Mouse (Mus musculus) intestine, embryonic 14.5 days (tissue): ENCODE results near the gene Map4k4. TPM values are rescaled to one million over a fixed set of nuclear protein-coding genes. Genes with fewer than 3 reads are reported as not detected.
A peak's percentile ranks its signal among the peaks of the same experiment; 100 is the strongest.

Experiments used
- ATAC-seq: fragments of 200-750 bp; cut with Nextera tagmentation; replicated peaks from 2 replicates; pipeline ENCODE4 v1.8.0; 2017; ENCODE audit warnings: low read depth, moderate number of reproducible peaks, moderate TSS enrichment, moderate library complexity; ENCODE audit not compliant: low FRiP score, low TSS enrichment
- DNase-seq: peaks from one replicate; pipeline ENCODE4 v3.0.0-alpha.2; 2018; ENCODE audit warnings: low spot score
- H3K27ac ChIP-seq: fragments of 300-500 bp; sonication (generic); 2 replicates; pipeline ENCODE4 v1.5.1; 2014; ENCODE audit warnings: low read depth, mild to moderate bottlenecking, control low read depth
- H3K27me3 ChIP-seq: fragments of 300-500 bp; sonication (generic); replicated peaks from 2 replicates; pipeline ENCODE4 v1.6.1; 2014; ENCODE audit warnings: low read length, control low read depth; ENCODE audit not compliant: control insufficient read depth, insufficient read depth
- H3K36me3 ChIP-seq: fragments of 300-500 bp; sonication (generic); 2 replicates; pipeline ENCODE4 v1.6.1; 2014; ENCODE audit warnings: low read length, control low read depth; ENCODE audit not compliant: control insufficient read depth, insufficient read depth
- H3K4me1 ChIP-seq: fragments of 300-500 bp; sonication (generic); replicated peaks from 2 replicates; pipeline ENCODE4 v1.6.1; 2014; ENCODE audit warnings: low read length, control low read depth, mixed read lengths; ENCODE audit not compliant: control insufficient read depth, insufficient read depth
- H3K4me2 ChIP-seq: fragments of 300-500 bp; sonication (generic); 2 replicates; pipeline ENCODE4 v1.6.1; 2014; ENCODE audit warnings: low read length
- H3K4me3 ChIP-seq: fragments of 300-500 bp; sonication (generic); 2 replicates; pipeline ENCODE4 v1.5.1; 2014; ENCODE audit warnings: low read depth, low read length, control low read depth, mixed read lengths
- H3K9ac ChIP-seq: fragments of 300-500 bp; sonication (generic); 2 replicates; pipeline ENCODE4 v1.6.1; 2014; ENCODE audit warnings: mild to moderate bottlenecking, low read length
- H3K9me3 ChIP-seq: fragments of 300-500 bp; sonication (generic); 2 replicates; pipeline ENCODE4 v1.6.1; 2016; ENCODE audit warnings: low read length, control low read depth; ENCODE audit not compliant: control insufficient read depth
- WGBS: fragments of 180-500 bp; shearing (Covaris S2); extraction: QIAGEN DNeasy Blood & Tissue Kit; methylation state at CpG from one replicate; pipeline ENCODE4 v1.1.7; 2014; 5-methylcytosine and 5-hydroxymethylcytosine counted together
- polyA plus RNA-seq: library from polyadenylated mRNA; unstranded; fragments of >200 nt; fragmentation: Nextera tagmentation; extraction: Ambion mirVana; gene quantifications from 2 replicates; pipeline ENCODE4 v1.2.1, GENCODE M21; 2014

The Map4k4 gene
- polyA plus RNA-seq, 1 experiment from 2014 or later, result 35.4 TPM

DNA sequence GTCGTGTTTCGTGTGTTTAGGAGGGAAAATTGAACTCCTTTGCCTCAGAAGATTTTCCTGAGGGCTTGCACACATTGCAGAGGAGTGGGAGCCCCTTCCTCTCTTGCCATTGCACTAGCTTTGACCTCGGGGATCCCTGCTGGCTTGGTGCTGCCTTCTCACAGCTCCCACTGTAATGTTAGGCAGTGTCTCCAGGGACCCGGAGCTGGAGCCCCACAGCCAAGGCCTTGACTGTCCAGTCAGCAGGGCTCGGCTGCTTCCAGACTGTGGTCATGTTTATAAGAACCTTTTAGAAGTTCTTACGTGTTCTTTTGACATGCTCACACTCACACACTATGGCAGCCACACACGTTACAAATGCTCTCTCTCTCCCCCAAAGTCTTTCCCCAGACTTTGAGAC lies 93.2 kb downstream of the Map4k4 start:
- no peak overlapping the region for H3K27ac ChIP-seq
- H3K9me3 ChIP-seq, result no peaks in the 10 kb centered on the region
- H3K4me2 ChIP-seq, result no peak overlapping the region
- no peak for DNase-seq
- WGBS, result 79% methylated on average over 7 of the region's 7 CpGs
- ATAC-seq, result no peak
- peaks cover 93% of the 10 kb centered on the region for H3K36me3 ChIP-seq
- no peaks in the 10 kb centered on the region for H3K4me1 ChIP-seq
- H3K27me3 ChIP-seq, result no peaks in the 10 kb centered on the region
- H3K4me3 ChIP-seq, result no peak overlapping the region
- H3K9ac ChIP-seq, result no peak overlapping the region

DNA sequence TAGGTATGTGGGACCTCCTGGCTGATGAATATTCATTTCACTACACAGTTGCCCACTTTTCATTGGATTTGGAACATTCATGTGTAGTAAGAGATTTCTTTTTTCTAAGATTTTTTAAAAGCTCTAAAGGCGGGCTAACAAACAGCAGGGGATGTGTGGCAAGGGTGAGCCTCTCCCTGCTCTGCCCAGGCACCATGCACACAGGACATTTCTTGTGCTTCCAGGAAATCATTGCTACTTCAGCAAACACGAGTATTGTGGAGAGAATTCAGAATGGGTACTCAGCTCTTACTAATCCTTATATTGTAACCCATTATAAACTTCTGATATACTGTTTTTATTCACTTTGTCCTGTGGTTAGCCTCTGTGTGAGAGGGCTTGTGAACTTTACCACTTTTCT lies 94.9 kb downstream of the Map4k4 start:
- H3K4me1 ChIP-seq, result no peaks in the 10 kb centered on the region
- DNase-seq, result no peak
- H3K4me3 ChIP-seq, result no peak overlapping the region
- H3K27ac ChIP-seq, result no peak overlapping the region
- peaks cover 91% of the 10 kb centered on the region for H3K36me3 ChIP-seq
- 94% methylated on average over 2 of the region's 2 CpGs for WGBS
- H3K27me3 ChIP-seq, result no peaks in the 10 kb centered on the region
- no peak for ATAC-seq
- no peak overlapping the region for H3K4me2 ChIP-seq
- no peaks in the 10 kb centered on the region for H3K9me3 ChIP-seq
- no peak overlapping the region for H3K9ac ChIP-seq

DNA sequence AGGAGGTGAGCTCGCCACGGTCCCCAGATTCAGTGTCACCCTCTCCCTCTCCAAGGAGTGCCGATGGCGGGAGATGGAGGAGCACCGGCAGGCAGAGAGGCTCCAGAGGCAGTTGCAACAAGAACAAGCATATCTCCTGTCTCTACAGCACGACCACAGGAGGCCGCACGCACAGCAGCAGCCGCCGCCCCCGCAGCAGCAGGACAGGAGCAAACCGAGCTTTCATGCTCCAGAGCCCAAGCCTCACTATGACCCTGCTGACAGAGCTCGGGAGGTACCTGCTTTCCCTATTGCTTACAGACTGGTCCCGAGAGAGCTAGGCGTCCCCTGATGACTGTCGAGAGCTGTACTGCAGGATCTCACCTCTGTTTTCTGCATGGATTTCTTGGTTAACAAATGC lies 99.8 kb downstream of the Map4k4 start:
- H3K27ac ChIP-seq, result no peak overlapping the region
- no peaks in the 10 kb centered on the region for H3K27me3 ChIP-seq
- ATAC-seq (no peak), DNase-seq (no peak)
- H3K4me2 ChIP-seq, result no peak overlapping the region
- H3K9me3 ChIP-seq, result no peaks in the 10 kb centered on the region
- H3K4me3 ChIP-seq, result no peak overlapping the region
- 80% methylated on average over 16 of the region's 16 CpGs for WGBS
- no peak overlapping the region for H3K9ac ChIP-seq
- H3K36me3 ChIP-seq, result peaks cover 96% of the 10 kb centered on the region
- no peaks in the 10 kb centered on the region for H3K4me1 ChIP-seq

DNA sequence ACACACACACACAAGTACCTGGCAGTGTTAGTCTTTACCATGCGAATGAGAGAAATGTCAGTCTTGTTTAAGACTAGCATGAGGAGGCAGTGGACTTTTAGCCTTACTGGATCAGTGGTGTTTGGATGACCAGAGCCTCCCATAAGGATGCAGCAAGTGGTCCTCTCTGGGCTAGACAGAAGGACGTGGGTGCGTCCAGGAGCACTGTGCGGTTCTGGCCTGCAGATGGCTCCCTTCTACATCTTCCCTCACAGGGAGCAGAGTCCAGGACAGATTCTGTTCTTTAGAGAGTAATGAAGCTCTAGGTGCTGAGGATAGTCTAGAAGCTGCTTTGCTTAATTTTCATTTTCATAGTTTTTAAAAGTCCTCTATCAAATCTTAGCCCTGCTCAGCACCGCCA lies 100.2 kb downstream of the Map4k4 start:
- no peak for ATAC-seq
- Histone ChIP-seq H3K4me3 (no peak overlapping the region), H3K36me3 (peaks cover 96% of the 10 kb centered on the region), H3K27me3 (no peaks in the 10 kb centered on the region), H3K4me2 (no peak overlapping the region), H3K27ac (no peak overlapping the region), H3K4me1 (no peaks in the 10 kb centered on the region), H3K9me3 (no peaks in the 10 kb centered on the region), H3K9ac (no peak overlapping the region)
- WGBS, result 62% methylated on average over 5 of the region's 5 CpGs
- DNase-seq, result no peak

DNA sequence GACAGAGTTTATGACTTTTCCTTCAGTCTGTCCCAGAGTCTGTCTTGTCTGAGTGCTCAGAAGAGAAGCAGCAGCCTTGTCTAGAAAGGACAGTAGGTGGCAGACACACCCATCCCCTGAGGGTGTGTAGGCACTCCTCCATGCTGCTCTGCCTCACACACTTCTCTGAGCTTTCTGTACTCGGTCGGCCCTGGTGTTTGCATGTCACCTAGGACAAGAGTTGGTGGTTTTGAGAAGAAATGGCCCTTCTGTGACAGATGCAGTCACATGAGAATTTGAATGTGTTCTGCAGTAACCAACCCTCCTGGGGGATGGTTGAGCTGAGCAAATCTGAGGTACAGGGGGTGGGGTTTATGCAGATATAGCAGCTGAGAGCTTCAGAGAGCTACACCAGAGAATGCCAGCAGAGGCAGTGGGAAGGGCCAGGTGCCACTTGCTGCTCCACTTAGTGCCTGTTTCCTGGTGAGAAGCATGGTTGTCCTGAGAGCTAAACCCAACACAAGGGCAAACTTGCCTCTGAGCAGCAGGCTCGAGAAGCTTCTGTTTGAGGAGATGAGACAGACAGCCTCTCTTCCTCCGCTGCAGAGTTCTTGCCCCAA lies 101.5 kb downstream of the Map4k4 start:
- Histone ChIP-seq H3K27ac (no peak overlapping the region), H3K4me1 (no peaks in the 10 kb centered on the region), H3K36me3 (peaks cover 96% of the 10 kb centered on the region), H3K9me3 (no peaks in the 10 kb centered on the region), H3K9ac (no peak overlapping the region), H3K27me3 (no peaks in the 10 kb centered on the region), H3K4me3 (no peak overlapping the region), H3K4me2 (no peak overlapping the region)
- ATAC-seq (no peak), DNase-seq (no peak)
- 69% methylated on average over 4 of the region's 4 CpGs for WGBS

DNA sequence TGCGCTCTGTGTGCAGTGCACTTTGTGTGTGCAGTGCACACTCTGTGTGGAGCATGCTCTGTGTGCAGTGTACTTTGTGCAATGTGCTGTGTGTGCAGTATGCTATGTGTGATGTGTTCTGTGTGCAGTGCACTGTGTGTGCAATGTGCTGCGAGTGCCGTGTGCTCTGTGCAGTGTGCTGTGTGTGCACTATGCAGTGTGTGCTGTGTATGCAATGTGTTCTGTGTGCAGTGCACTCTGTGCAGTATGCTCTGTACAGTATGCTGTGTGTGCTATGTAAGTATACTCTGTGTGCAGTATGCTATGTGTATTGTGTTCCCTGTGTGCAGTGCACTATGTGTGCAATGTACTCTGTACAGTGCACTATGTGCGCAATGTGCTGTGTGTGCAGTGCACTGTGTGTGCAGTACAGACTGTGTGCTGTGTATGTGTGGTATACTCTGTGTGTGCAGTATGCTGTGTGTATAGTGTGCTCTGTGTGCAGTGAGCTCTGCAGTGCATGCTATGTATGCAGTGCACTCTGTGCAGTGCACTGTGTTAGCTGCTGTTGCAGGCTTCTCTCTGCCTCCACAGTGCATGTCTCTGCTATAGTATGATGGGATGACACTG lies 105.4 kb downstream of the Map4k4 start:
- Histone ChIP-seq H3K9me3 (no peaks in the 10 kb centered on the region), H3K27me3 (no peaks in the 10 kb centered on the region), H3K27ac (no peak overlapping the region), H3K36me3 (peaks cover 98% of the 10 kb centered on the region), H3K4me2 (no peak overlapping the region), H3K9ac (no peak overlapping the region), H3K4me1 (no peaks in the 10 kb centered on the region), H3K4me3 (no peak overlapping the region)
- WGBS, result 96% methylated on average over 4 of the region's 4 CpGs
- ATAC-seq (0 out of 2 replicates have a peak, but pooled peaks have one; percentile 16), DNase-seq (no peak)

DNA sequence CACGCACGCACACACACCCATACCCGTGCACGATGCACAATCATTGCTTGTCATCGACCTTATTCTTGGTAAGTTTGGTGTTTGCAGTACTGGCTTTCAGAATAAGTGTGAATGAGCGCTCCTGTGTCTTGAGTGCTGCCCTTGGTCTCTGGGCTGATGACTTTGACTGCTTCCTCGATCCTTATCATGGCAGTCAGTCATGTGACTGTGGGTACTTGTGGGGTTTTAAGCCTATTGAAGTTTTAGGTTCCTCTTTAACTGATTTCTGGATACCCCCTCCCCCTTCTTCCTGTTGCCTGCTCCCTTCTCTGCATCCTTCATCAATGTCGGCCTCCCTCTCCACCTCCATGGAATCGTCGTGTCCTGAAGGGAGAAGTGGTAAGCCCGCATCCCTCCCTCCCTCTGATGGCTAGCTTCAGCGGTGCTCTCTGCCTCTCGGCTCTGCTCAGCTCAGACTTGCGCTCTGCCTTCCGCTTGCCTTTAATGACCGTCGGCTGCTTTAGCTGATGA lies 107.3 kb downstream of the Map4k4 start:
- H3K4me2 ChIP-seq, result no peak overlapping the region
- WGBS, result 70% methylated on average over 17 of the region's 17 CpGs
- no peak for ATAC-seq
- H3K27ac ChIP-seq, result no peak overlapping the region
- H3K9me3 ChIP-seq, result no peaks in the 10 kb centered on the region
- H3K36me3 ChIP-seq, result peaks cover 98% of the 10 kb centered on the region
- H3K27me3 ChIP-seq, result no peaks in the 10 kb centered on the region
- no peak overlapping the region for H3K9ac ChIP-seq
- no peak overlapping the region for H3K4me3 ChIP-seq
- H3K4me1 ChIP-seq, result no peaks in the 10 kb centered on the region
- DNase-seq, result no peak

DNA sequence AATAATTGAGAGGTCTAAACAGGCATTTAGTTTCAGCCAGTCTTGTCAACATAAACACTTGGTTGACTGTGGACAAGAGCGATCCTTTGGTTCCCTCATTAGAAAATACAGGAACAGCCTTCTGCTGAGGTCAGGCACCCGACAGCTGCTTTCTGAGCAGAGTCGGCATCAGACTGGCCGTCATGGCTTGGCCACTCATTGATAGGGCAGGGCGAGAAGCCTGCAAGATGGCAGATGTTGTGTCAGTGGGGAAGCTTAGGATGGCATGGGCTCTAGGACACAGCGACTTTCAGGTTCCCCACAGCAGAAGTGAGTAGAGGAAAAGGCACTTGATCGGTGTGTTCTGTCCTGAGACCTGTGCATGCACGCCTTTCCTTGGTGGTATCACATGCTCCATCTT lies 112.0 kb downstream of the Map4k4 start:
- no peak overlapping the region for H3K4me2 ChIP-seq
- no peak overlapping the region for H3K9ac ChIP-seq
- 0 out of 2 replicates have a peak, but pooled peaks cover under 1% of the 10 kb centered on the region for H3K4me1 ChIP-seq
- no peak overlapping the region for H3K4me3 ChIP-seq
- H3K36me3 ChIP-seq, result peaks cover 97% of the 10 kb centered on the region
- no peaks in the 10 kb centered on the region for H3K27me3 ChIP-seq
- ATAC-seq, result no peak
- WGBS, result 92% methylated on average over 8 of the region's 8 CpGs
- DNase-seq, result no peak
- H3K27ac ChIP-seq, result no peak overlapping the region
- H3K9me3 ChIP-seq, result no peaks in the 10 kb centered on the region
